Mouse (Mus musculus) heart, embryonic 14.5 days (tissue): Measurements from ENCODE around the gene Zfp524. TPM values are rescaled to one million over a fixed set of nuclear protein-coding genes. Genes with fewer than 3 reads are reported as not detected.

Experiments
- ATAC-seq: fragments of 200-750 bp; cut with Nextera tagmentation; 2 replicates; pipeline ENCODE4 v1.8.0; 2017; ENCODE audit warnings: low read depth, moderate TSS enrichment; ENCODE audit not compliant: insufficient number of reproducible peaks, insufficient read depth, low FRiP score
- H3K27ac ChIP-seq, 2 experiments: fragments of 200-500 bp in 1 of 2; fragments of 300-500 bp in 1 of 2; sonication (generic) in 1 of 2; replicated peaks in 1 of 2; 2 replicates each; pipeline ENCODE4 v1.5.1; 2012 to 2014; ENCODE audit warnings: low read depth in 2 of 2, low read length in 2 of 2, control low read depth in 1 of 2, mild to moderate bottlenecking in 1 of 2, mixed read lengths in 1 of 2; ENCODE audit not compliant: control insufficient read depth in 1 of 2, insufficient read depth in 1 of 2
- H3K27me3 ChIP-seq: fragments of 300-500 bp; sonication (generic); 2 replicates; pipeline ENCODE4 v1.6.1; 2014; ENCODE audit warnings: mild to moderate bottlenecking, low read length, control low read depth; ENCODE audit not compliant: control insufficient read depth, insufficient read depth
- H3K36me3 ChIP-seq: fragments of 300-500 bp; sonication (generic); 2 replicates; pipeline ENCODE4 v1.6.1; 2014; ENCODE audit warnings: mild to moderate bottlenecking, control low read depth, low read length, mixed read lengths; ENCODE audit not compliant: control insufficient read depth, insufficient read depth
- H3K4me1 ChIP-seq, 2 experiments: fragments of 200-500 bp in 1 of 2; fragments of 300-500 bp in 1 of 2; sonication (generic) in 1 of 2; 2 replicates each; pipeline ENCODE4 v1.6.1; 2012 to 2014; ENCODE audit warnings: low read length in 2 of 2, control low read depth in 1 of 2, mixed read lengths in 1 of 2; ENCODE audit not compliant: control insufficient read depth in 2 of 2, insufficient read depth in 2 of 2
- H3K4me2 ChIP-seq: fragments of 300-500 bp; sonication (generic); 2 replicates; pipeline ENCODE4 v1.6.1; 2014; ENCODE audit warnings: mild to moderate bottlenecking, low read length
- H3K4me3 ChIP-seq, 2 experiments: fragments of 200-500 bp in 1 of 2; fragments of 300-500 bp in 1 of 2; sonication (generic) in 1 of 2; 2 replicates each; pipeline ENCODE4 v1.5.1; 2012 to 2014; ENCODE audit warnings: low read length in 2 of 2, mild to moderate bottlenecking in 2 of 2, control low read depth in 1 of 2, low read depth in 1 of 2, moderate library complexity in 1 of 2; ENCODE audit not compliant: control insufficient read depth in 1 of 2, insufficient read depth in 1 of 2
- H3K9ac ChIP-seq: fragments of 300-500 bp; sonication (generic); 2 replicates; pipeline ENCODE4 v1.6.1; 2014; ENCODE audit warnings: mild to moderate bottlenecking, low read length
- H3K9me3 ChIP-seq: fragments of 300-500 bp; sonication (generic); 2 replicates; pipeline ENCODE4 v1.6.1; 2016; ENCODE audit warnings: low read length, control low read depth; ENCODE audit not compliant: control insufficient read depth
- WGBS: fragments of 180-500 bp; shearing (Covaris S2); extraction: QIAGEN DNeasy Blood & Tissue Kit; methylation state at CpG from one replicate; pipeline ENCODE4 v1.1.7; 2014; 5-methylcytosine and 5-hydroxymethylcytosine counted together
- polyA plus RNA-seq: library from polyadenylated mRNA; unstranded; fragments of >200 nt; fragmentation: Nextera tagmentation; extraction: Ambion mirVana; gene quantifications from 2 replicates; pipeline ENCODE4 v1.2.1, GENCODE M21; 2014

The Zfp524 gene
- polyA plus RNA-seq, 1 experiment from 2014 or later: 12.6 TPM

- Histone ChIP-seq H3K4me2 (no peak overlapping the region), H3K36me3 (peaks cover 94% of the 10 kb centered on the region), H3K4me3 (no peak overlapping the region), H3K27me3 (no peaks in the 10 kb centered on the region), H3K4me1 (no peaks in the 10 kb centered on the region), H3K27ac (no peak overlapping the region), H3K9ac (no peak overlapping the region), H3K9me3 (peaks cover 35% of the 10 kb centered on the region)
- WGBS: 90% methylated on average over 21 of the region's 21 CpGs
- ATAC-seq: no peak
Observed at GRCm38 (mm10) chr7:5029946-5030345, 15.7 kb downstream of the Zfp524 start.

GRCm38 (mm10) chr7:5030554-5031275 is 16.5 kb downstream of the Zfp524 start:
- H3K27me3 ChIP-seq: no peaks in the 10 kb centered on the region
- H3K4me2 ChIP-seq: no peak overlapping the region
- no peaks in the 10 kb centered on the region for H3K4me1 ChIP-seq
- peaks cover 95% of the 10 kb centered on the region for H3K36me3 ChIP-seq
- 81% methylated on average over 63 of the region's 63 CpGs for WGBS
- no peak overlapping the region for H3K4me3 ChIP-seq
- H3K9me3 ChIP-seq: peaks cover 35% of the 10 kb centered on the region
- no peak overlapping the region for H3K9ac ChIP-seq
- no peak overlapping the region for H3K27ac ChIP-seq
- 0 out of 2 replicates have a peak, but pooled peaks have one; percentile 9 for ATAC-seq

- Histone ChIP-seq H3K4me2 (no peak overlapping the region), H3K27ac (no peak overlapping the region), H3K4me1 (no peaks in the 10 kb centered on the region), H3K27me3 (no peaks in the 10 kb centered on the region), H3K36me3 (peaks cover 94% of the 10 kb centered on the region), H3K9me3 (peaks cover 35% of the 10 kb centered on the region), H3K4me3 (no peak overlapping the region), H3K9ac (no peak overlapping the region)
- 82% methylated on average over 45 of the region's 46 CpGs for WGBS
- ATAC-seq: no peak
Observed at GRCm38 (mm10) chr7:5031496-5031895, 17.3 kb downstream of the Zfp524 start.

- 87% methylated on average over 3 of the region's 3 CpGs for WGBS
- ATAC-seq: no peak
Observed at GRCm38 (mm10) chr7:5033818-5034217, 19.6 kb downstream of the Zfp524 start, which contains the start of gene 4632433K11Rik. 4632433K11Rik (plus strand) TSS chr7:5034118.

GRCm38 (mm10) chr7:5035628-5036027 is 21.4 kb downstream of the Zfp524 start:
- no peak overlapping the region for H3K9ac ChIP-seq
- no peak for ATAC-seq
- WGBS: 95% methylated on average over 17 of the region's 17 CpGs
- H3K4me2 ChIP-seq: no peak overlapping the region
- H3K27ac ChIP-seq: no peak overlapping the region
- peaks cover 2 to 11% of the 10 kb centered on the region in 2 experiments; a peak in 3 of 4 replicates for H3K4me1 ChIP-seq
- no peaks in the 10 kb centered on the region for H3K27me3 ChIP-seq
- H3K36me3 ChIP-seq: peaks cover 55% of the 10 kb centered on the region
- peaks cover 18% of the 10 kb centered on the region for H3K9me3 ChIP-seq
- H3K4me3 ChIP-seq: no peak overlapping the region

More at GRCm38 (mm10) chr7:5033818-5034217, 19.6 kb downstream of the Zfp524 start, which contains the start of gene 4632433K11Rik:
- Histone ChIP-seq H3K9ac (no peak within 1 kb of the TSS), H3K27ac (no peak within 1 kb of the TSS), H3K9me3 (peaks cover 35% of the 10 kb centered on the region), H3K27me3 (no peaks in the 10 kb centered on the region), H3K4me1 (peaks cover 2 to 7% of the 10 kb centered on the region in 2 experiments; a peak in 3 of 4 replicates), H3K36me3 (peaks cover 73% of the 10 kb centered on the region), H3K4me3 (no peak within 1 kb of the TSS), H3K4me2 (no peak within 1 kb of the TSS)

GRCm38 (mm10) chr7:5036136-5036535 is 21.9 kb downstream of the Zfp524 start:
- H3K4me1 ChIP-seq: peaks cover 2 to 11% of the 10 kb centered on the region in 2 experiments; a peak in 3 of 4 replicates
- no peak overlapping the region for H3K4me3 ChIP-seq
- no peak for ATAC-seq
- whole genome bisulfite sequencing: 94% methylated on average over 9 of the region's 9 CpGs
- no peak overlapping the region for H3K9ac ChIP-seq
- H3K4me2 ChIP-seq: no peak overlapping the region
- peaks cover 13% of the 10 kb centered on the region for H3K9me3 ChIP-seq
- H3K27me3 ChIP-seq: no peaks in the 10 kb centered on the region
- H3K36me3 ChIP-seq: peaks cover 51% of the 10 kb centered on the region
- H3K27ac ChIP-seq: no peak overlapping the region

GRCm38 (mm10) chr7:5037026-5037425 is 22.8 kb downstream of the Zfp524 start:
- no peak overlapping the region for H3K4me3 ChIP-seq
- no peak overlapping the region; the same call in 1 of the 2 replicates for H3K4me2 ChIP-seq
- ATAC-seq: no peak
- peaks cover 46% of the 10 kb centered on the region for H3K36me3 ChIP-seq
- H3K4me1 ChIP-seq: peaks cover 2 to 11% of the 10 kb centered on the region in 2 experiments; a peak in 3 of 4 replicates
- no peak overlapping the region for H3K27ac ChIP-seq
- H3K27me3 ChIP-seq: no peaks in the 10 kb centered on the region
- H3K9ac ChIP-seq: no peak overlapping the region
- H3K9me3 ChIP-seq: peaks cover 4% of the 10 kb centered on the region; the same call in 1 of the 2 replicates
- 87% methylated on average over 7 of the region's 7 CpGs for WGBS
